Mouse (Mus musculus): ENCODE data around the gene Tmem119. TPM values are rescaled to one million over a fixed set of nuclear protein-coding genes. Genes with fewer than 3 reads are reported as not detected.

Gene Tmem119
- polyA plus RNA-seq, 1 experiment: 13.5 TPM

- Histone ChIP-seq H3K4me3 (ENCODE audit: low read depth, low read length) (no peak overlapping the region), H3K36me3 (ENCODE audit: control insufficient read depth, insufficient read depth, low read length) (peaks cover 95% of the 10 kb centered on the region)
- no peak for TF ChIP-seq CTCF (IDR thresholded peaks at IDR 0.05; ENCODE audit: extremely low read depth, insufficient read length, insufficient replicate concordance, low read depth, low read length)
- no peak for TF ChIP-seq POLR2A (IDR thresholded peaks at IDR 0.05; ENCODE audit: low read depth, low read length)
These were observed 51.6 kb downstream of the Tmem119 start for GRCm38 (mm10) chr5:113748556-113749331.

GRCm38 (mm10) chr5:113747629-113748028 lies 52.7 kb downstream of the Tmem119 start:
- Histone ChIP-seq H3K27ac (ENCODE audit: insufficient read depth, low read depth, low read length) (no peak overlapping the region), H3K4me1 (ENCODE audit: control insufficient read depth, insufficient read depth, insufficient read length, low read length) (no peaks in the 10 kb centered on the region), H3K27me3 (ENCODE audit: control insufficient read depth, insufficient read depth, low read length) (no peaks in the 10 kb centered on the region), H3K36me3 (ENCODE audit: control insufficient read depth, insufficient read depth, low read length) (peaks cover 94% of the 10 kb centered on the region), H3K4me3 (ENCODE audit: low read depth, low read length) (no peak overlapping the region)
- TF ChIP-seq CTCF (IDR thresholded peaks at IDR 0.05; ENCODE audit: extremely low read depth, insufficient read length, insufficient replicate concordance, low read depth, low read length) (no peak), POLR2A (IDR thresholded peaks at IDR 0.05; ENCODE audit: low read depth, low read length) (no peak)
- WGBS: 97% methylated on average over 5 of the region's 5 CpGs

More at GRCm38 (mm10) chr5:113748556-113749331, 51.6 kb downstream of the Tmem119 start:
- Histone ChIP-seq H3K27me3 (ENCODE audit: control insufficient read depth, insufficient read depth, low read length) (no peaks in the 10 kb centered on the region), H3K4me1 (ENCODE audit: control insufficient read depth, insufficient read depth, insufficient read length, low read length) (no peaks in the 10 kb centered on the region), H3K27ac (ENCODE audit: insufficient read depth, low read depth, low read length) (no peak overlapping the region)
- WGBS: 95% methylated on average over 13 of the region's 13 CpGs

Other genes starting within 250 kb of the Tmem119 start
- gene Cmklr1, start 150.1 kb downstream of the Tmem119 start, polyA plus RNA-seq (2012; rRNA removed): 9.6 and 12.0 TPM in 2 replicates
- gene 1700069L16Rik, start 75.7 kb downstream of the Tmem119 start, polyA plus RNA-seq (2012; rRNA removed): not detected in 2 replicates
- 4.1 and 4.7 TPM in 2 replicates for gene Ficd, start 64.7 kb downstream of the Tmem119 start, polyA plus RNA-seq (2012; rRNA removed)
- gene Sart3, start 28.0 kb downstream of the Tmem119 start, polyA plus RNA-seq (2012; rRNA removed): 9.3 and 10.7 TPM in 2 replicates
- 31.2 and 57.5 TPM in 2 replicates for gene Iscu, start 27.8 kb downstream of the Tmem119 start, polyA plus RNA-seq (2012; rRNA removed)
- 31.5 and 52.3 TPM in 2 replicates for gene Selplg, start 32.1 kb upstream of the Tmem119 start, polyA plus RNA-seq (2012; rRNA removed)
- 68.3 and 144 TPM in 2 replicates for gene Coro1c, start 108.2 kb upstream of the Tmem119 start, polyA plus RNA-seq (2012; rRNA removed)
- gene Ssh1, start 193.4 kb upstream of the Tmem119 start, polyA plus RNA-seq (2012; rRNA removed): 6.7 and 11.3 TPM in 2 replicates
- gene Dao, start 203.2 kb upstream of the Tmem119 start, polyA plus RNA-seq (2012; rRNA removed): 11.9 and 16.8 TPM in 2 replicates